Mouse (Mus musculus): ENCODE data around the gene Terf2ip. TPM values are rescaled to one million over a fixed set of nuclear protein-coding genes. Genes with fewer than 3 reads are reported as not detected.

Gene Terf2ip
- polyA plus RNA-seq, 1 experiment: 41.1 TPM

- TF ChIP-seq POLR2A (IDR thresholded peaks at IDR 0.05; ENCODE audit: borderline replicate concordance, extremely low read depth, insufficient read depth, insufficient read length, poor library complexity, severe bottlenecking) (no peak), CTCF (IDR thresholded peaks at IDR 0.05; ENCODE audit: borderline replicate concordance, extremely low read depth, insufficient read depth, insufficient read length) (no peak)
- DNase-seq (ENCODE audit: low read depth): no peak
These were observed 34.9 kb upstream of the Terf2ip start for GRCm38 (mm10) chr8:111976326-111976725.

GRCm38 (mm10) chr8:111978147-111978546 is 33.1 kb upstream of the Terf2ip start:
- DNase-seq (ENCODE audit: low read depth): peak; percentile 8
- TF ChIP-seq POLR2A (IDR thresholded peaks at IDR 0.05; ENCODE audit: borderline replicate concordance, extremely low read depth, insufficient read depth, insufficient read length, poor library complexity, severe bottlenecking) (no peak), CTCF (IDR thresholded peaks at IDR 0.05; ENCODE audit: borderline replicate concordance, extremely low read depth, insufficient read depth, insufficient read length) (no peak)

- no peak for DNase-seq (ENCODE audit: low read depth)
- peak; percentile 13; the same call in 1 of the 2 replicates for TF ChIP-seq CTCF (IDR thresholded peaks at IDR 0.05; ENCODE audit: borderline replicate concordance, extremely low read depth, insufficient read depth, insufficient read length)
- no peak for TF ChIP-seq POLR2A (IDR thresholded peaks at IDR 0.05; ENCODE audit: borderline replicate concordance, extremely low read depth, insufficient read depth, insufficient read length, poor library complexity, severe bottlenecking)
These were observed 29.1 kb upstream of the Terf2ip start for GRCm38 (mm10) chr8:111982116-111982515.

GRCm38 (mm10) chr8:111984511-111984910 is 26.7 kb upstream of the Terf2ip start:
- DNase-seq (ENCODE audit: low read depth): no peak
- TF ChIP-seq CTCF (IDR thresholded peaks at IDR 0.05; ENCODE audit: borderline replicate concordance, extremely low read depth, insufficient read depth, insufficient read length): no peak
- no peak for TF ChIP-seq POLR2A (IDR thresholded peaks at IDR 0.05; ENCODE audit: borderline replicate concordance, extremely low read depth, insufficient read depth, insufficient read length, poor library complexity, severe bottlenecking)

- peak; percentile 85 for TF ChIP-seq CTCF (IDR thresholded peaks at IDR 0.05; ENCODE audit: borderline replicate concordance, extremely low read depth, insufficient read depth, insufficient read length)
- no peak for TF ChIP-seq POLR2A (IDR thresholded peaks at IDR 0.05; ENCODE audit: borderline replicate concordance, extremely low read depth, insufficient read depth, insufficient read length, poor library complexity, severe bottlenecking)
These were observed 21.3 kb upstream of the Terf2ip start for GRCm38 (mm10) chr8:111989911-111990310.

GRCm38 (mm10) chr8:111991278-111991677 is 19.9 kb upstream of the Terf2ip start:
- TF ChIP-seq CTCF (IDR thresholded peaks at IDR 0.05; ENCODE audit: borderline replicate concordance, extremely low read depth, insufficient read depth, insufficient read length) (no peak), POLR2A (IDR thresholded peaks at IDR 0.05; ENCODE audit: borderline replicate concordance, extremely low read depth, insufficient read depth, insufficient read length, poor library complexity, severe bottlenecking) (no peak)
- peak; percentile 5 for DNase-seq (ENCODE audit: low read depth)

More at GRCm38 (mm10) chr8:111989911-111990310, 21.3 kb upstream of the Terf2ip start:
- peak; percentile 83 for DNase-seq (ENCODE audit: low read depth)

GRCm38 (mm10) chr8:111992013-111992702 is 19.0 kb upstream of the Terf2ip start, which contains the start of gene Adat1:
Gene Adat1, minus strand, starts transcription at chr8:111992302.
- TF ChIP-seq CTCF (IDR thresholded peaks at IDR 0.05; ENCODE audit: borderline replicate concordance, extremely low read depth, insufficient read depth, insufficient read length): 0 out of 2 replicates have a peak, but pooled peaks have one; percentile 8
- TF ChIP-seq POLR2A (IDR thresholded peaks at IDR 0.05; ENCODE audit: borderline replicate concordance, extremely low read depth, insufficient read depth, insufficient read length, poor library complexity, severe bottlenecking): peak; percentile 25; the same call in 1 of the 2 replicates
- peak; percentile 96 for DNase-seq (ENCODE audit: low read depth)

GRCm38 (mm10) chr8:111992703-111993039 is 18.5 kb upstream of the Terf2ip start:
- peak; percentile 3 for DNase-seq (ENCODE audit: low read depth)
- no peak for TF ChIP-seq CTCF (IDR thresholded peaks at IDR 0.05; ENCODE audit: borderline replicate concordance, extremely low read depth, insufficient read depth, insufficient read length)
- no peak for TF ChIP-seq POLR2A (IDR thresholded peaks at IDR 0.05; ENCODE audit: borderline replicate concordance, extremely low read depth, insufficient read depth, insufficient read length, poor library complexity, severe bottlenecking)

- DNase-seq (ENCODE audit: low read depth): no peak
- TF ChIP-seq POLR2A (IDR thresholded peaks at IDR 0.05; ENCODE audit: borderline replicate concordance, extremely low read depth, insufficient read depth, insufficient read length, poor library complexity, severe bottlenecking) (no peak), CTCF (IDR thresholded peaks at IDR 0.05; ENCODE audit: borderline replicate concordance, extremely low read depth, insufficient read depth, insufficient read length) (no peak)
These were observed 6.4 kb upstream of the Terf2ip start for GRCm38 (mm10) chr8:112004754-112005153.

- TF ChIP-seq CTCF (IDR thresholded peaks at IDR 0.05; ENCODE audit: borderline replicate concordance, extremely low read depth, insufficient read depth, insufficient read length): no peak
- TF ChIP-seq POLR2A (IDR thresholded peaks at IDR 0.05; ENCODE audit: borderline replicate concordance, extremely low read depth, insufficient read depth, insufficient read length, poor library complexity, severe bottlenecking): no peak
- no peak for DNase-seq (ENCODE audit: low read depth)
These were observed 5.6 kb upstream of the Terf2ip start for GRCm38 (mm10) chr8:112005601-112006000.

- DNase-seq (ENCODE audit: low read depth): no peak
- TF ChIP-seq CTCF (IDR thresholded peaks at IDR 0.05; ENCODE audit: borderline replicate concordance, extremely low read depth, insufficient read depth, insufficient read length) (no peak), POLR2A (IDR thresholded peaks at IDR 0.05; ENCODE audit: borderline replicate concordance, extremely low read depth, insufficient read depth, insufficient read length, poor library complexity, severe bottlenecking) (no peak)
These were observed 3.5 kb upstream of the Terf2ip start for GRCm38 (mm10) chr8:112007669-112008068.

GRCm38 (mm10) chr8:112009558-112009957 is 1.6 kb upstream of the Terf2ip start:
- TF ChIP-seq CTCF (IDR thresholded peaks at IDR 0.05; ENCODE audit: borderline replicate concordance, extremely low read depth, insufficient read depth, insufficient read length) (no peak), POLR2A (IDR thresholded peaks at IDR 0.05; ENCODE audit: borderline replicate concordance, extremely low read depth, insufficient read depth, insufficient read length, poor library complexity, severe bottlenecking) (no peak)

More at GRCm38 (mm10) chr8:112009558-112009957, 1.6 kb upstream of the Terf2ip start:
- no peak for DNase-seq (ENCODE audit: low read depth)

Measured in brain, embryonic 14.5 days (tissue).